Mouse (Mus musculus) cerebellum, adult 9-10 months (tissue): ENCODE results near the gene Flot2.

ENCODE experiments used
- DNase-seq: peaks from one replicate; pipeline ENCODE4 v3.0.0; 2022

The Flot2 gene

DNA sequence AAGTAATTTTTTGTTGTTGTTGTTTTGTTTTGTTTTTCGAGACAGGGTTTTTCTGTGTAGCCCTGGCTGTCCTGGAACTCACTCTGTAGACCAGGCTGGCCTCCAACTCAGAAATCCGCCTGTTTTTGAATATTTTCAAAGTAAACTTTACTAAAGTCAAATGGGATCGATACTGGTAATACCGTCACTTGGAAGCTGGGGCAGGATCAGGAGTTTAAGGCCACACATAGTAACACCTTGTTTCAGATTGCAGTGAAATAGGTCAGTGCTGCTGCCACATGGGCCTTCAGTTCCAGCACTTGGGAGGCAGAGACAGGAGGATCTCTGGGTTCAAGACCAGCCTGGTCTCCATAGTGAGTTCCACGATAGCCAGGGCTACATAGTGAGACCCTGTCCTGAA is 66.8 kb downstream of the Flot2 start:
- no peak for DNase-seq
